Mouse (Mus musculus) layer of hippocampus, postnatal 14 days (tissue): Measurements from ENCODE around the gene Pacsin1. TPM values are rescaled to one million over a fixed set of nuclear protein-coding genes. Genes with fewer than 3 reads are reported as not detected.

Experiments used
- DNase-seq, 2 experiments: peaks; one replicate each; pipeline ENCODE4 v3.0.0; 2021 to 2022; ENCODE audit warnings: low spot score in 2 of 2, mixed read lengths in 1 of 2
- total RNA-seq, 2 experiments: library from RNA; stranded (reverse); gene quantifications; 2 replicates each; pipeline ENCODE4 v1.2.3; 2021

Pacsin1 gene
- total RNA-seq, 2 experiments from 2014 or later = 270 to 280 TPM

- DNase-seq = no peak
Measured at GRCm38 (mm10) chr17:27675453-27675852, 20.1 kb downstream of the Pacsin1 start.

GRCm38 (mm10) chr17:27676270-27676669 lies 21.0 kb downstream of the Pacsin1 start:
- DNase-seq = no peak

- no peak for DNase-seq
Measured at GRCm38 (mm10) chr17:27677756-27678155, 22.4 kb downstream of the Pacsin1 start.

GRCm38 (mm10) chr17:27678924-27679813 lies 23.9 kb downstream of the Pacsin1 start:
- DNase-seq = peak in 1 of 2 experiments; percentile 65

GRCm38 (mm10) chr17:27684886-27685549 lies 29.7 kb downstream of the Pacsin1 start:
- peak; percentile 82 to 88 for DNase-seq

- DNase-seq = no peak
Measured at GRCm38 (mm10) chr17:27685550-27685913, 30.2 kb downstream of the Pacsin1 start.

- DNase-seq = no peak
Measured at GRCm38 (mm10) chr17:27686395-27686794, 31.1 kb downstream of the Pacsin1 start.

GRCm38 (mm10) chr17:27690993-27691693 lies 35.8 kb downstream of the Pacsin1 start:
- no peak for DNase-seq

- DNase-seq = no peak
Measured at GRCm38 (mm10) chr17:27699641-27700244, 44.4 kb downstream of the Pacsin1 start.

- DNase-seq = no peak
Measured at GRCm38 (mm10) chr17:27700812-27701211, 45.5 kb downstream of the Pacsin1 start.

GRCm38 (mm10) chr17:27701856-27702255 lies 46.5 kb downstream of the Pacsin1 start:
- DNase-seq = no peak

- no peak for DNase-seq
Measured at GRCm38 (mm10) chr17:27702518-27702917, 47.2 kb downstream of the Pacsin1 start.

GRCm38 (mm10) chr17:27703961-27704621 lies 48.8 kb downstream of the Pacsin1 start:
- DNase-seq = peak in 1 of 2 experiments; percentile 65

- no peak for DNase-seq
Measured at GRCm38 (mm10) chr17:27705661-27706060, 50.4 kb downstream of the Pacsin1 start.

- DNase-seq = peak in 1 of 2 experiments; percentile 53
Measured at GRCm38 (mm10) chr17:27707954-27708661, 52.8 kb downstream of the Pacsin1 start.

- no peak for DNase-seq
Measured at GRCm38 (mm10) chr17:27709650-27710049, 54.3 kb downstream of the Pacsin1 start.

GRCm38 (mm10) chr17:27712832-27713231 lies 57.5 kb downstream of the Pacsin1 start:
- DNase-seq = peak in 1 of 2 experiments; percentile 54

- DNase-seq = no peak
Measured at GRCm38 (mm10) chr17:27716804-27717203, 61.5 kb downstream of the Pacsin1 start.

- DNase-seq = peak in 1 of 2 experiments; percentile 68
Measured at GRCm38 (mm10) chr17:27718250-27718649, 62.9 kb downstream of the Pacsin1 start.

GRCm38 (mm10) chr17:27719663-27720062 lies 64.4 kb downstream of the Pacsin1 start:
- no peak for DNase-seq
